Mouse (Mus musculus): ENCODE measurements around the gene Flrt2.

DNA sequence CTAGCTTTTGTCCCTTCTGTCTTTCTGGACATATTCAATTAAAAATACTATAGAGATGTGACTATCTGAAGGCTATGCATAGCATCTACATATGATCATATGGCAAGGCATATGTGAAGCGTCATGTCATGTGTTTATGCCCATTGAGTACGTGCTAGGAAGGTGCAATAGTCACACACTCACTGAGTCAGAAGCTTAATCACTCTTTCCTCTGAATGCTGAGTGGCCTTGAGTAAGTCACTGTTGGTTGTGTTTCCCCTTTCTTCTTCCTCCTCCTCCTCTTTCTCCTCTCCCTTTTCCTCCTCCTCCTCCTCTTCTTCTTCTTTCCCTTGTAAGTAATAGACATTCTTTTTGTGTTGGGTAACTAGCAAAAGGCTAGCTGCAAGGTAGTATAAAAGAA, 56.7 kb downstream of the Flrt2 start:
- TF ChIP-seq GATA1 (IDR thresholded peaks at IDR 0.05; ENCODE audit: low read length), result no peak
- no peak for TF ChIP-seq TAL1 (IDR thresholded peaks at IDR 0.05; ENCODE audit: low read length)
